Mouse (Mus musculus) ES-E14 (cell line): ENCODE results near the gene Frem1.

Source experiments
- HCFC1 ChIP-seq: IDR thresholded peaks from 2 replicates; pipeline ENCODE4 v1.6.1; 2012; ENCODE audit warnings: low read length, inconsistent platforms, borderline replicate concordance; ENCODE audit not compliant: insufficient read depth
- ZC3H11A ChIP-seq: IDR thresholded peaks from 2 replicates; pipeline ENCODE4 v1.6.1; 2012; ENCODE audit warnings: low read depth, mild to moderate bottlenecking, inconsistent platforms, low read length, borderline replicate concordance

DNA sequence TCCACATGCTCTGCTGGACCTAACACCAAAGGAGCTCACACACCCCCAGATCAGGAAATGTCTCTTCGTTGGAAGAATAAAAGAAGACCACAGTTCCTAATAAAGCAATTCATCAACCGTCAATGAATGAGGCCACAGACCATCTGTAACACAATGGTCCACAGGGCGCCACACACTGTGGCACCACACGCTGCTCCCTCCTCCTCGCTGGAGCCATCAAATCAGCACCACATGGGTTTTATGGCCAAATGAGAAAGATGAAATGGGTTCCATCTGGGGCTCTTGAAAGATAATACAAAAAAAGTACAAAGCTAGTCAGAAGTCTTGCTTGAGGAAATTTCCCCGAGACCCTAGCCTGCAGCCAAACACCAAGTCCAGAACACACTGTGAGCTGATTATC is 6.9 kb downstream of the Frem1 start:
- TF ChIP-seq ZC3H11A: no peak
- TF ChIP-seq HCFC1: no peak
